Mouse (Mus musculus) kidney, postnatal 14 days (tissue): ENCODE data around the gene Slc7a6.

ENCODE experiments used
- DNase-seq: peaks from one replicate; pipeline ENCODE4 v3.0.0; 2022; ENCODE audit warnings: mixed read lengths

Slc7a6 gene

GRCm38 (mm10) chr8:106168356-106169016, at the start of gene Slc7a6:
Slc7a6 (plus strand) TSS chr8:106168857.
- DNase-seq: peak; percentile 88

GRCm38 (mm10) chr8:106123443-106123842, 45.2 kb upstream of the Slc7a6 start:
- DNase-seq: no peak

GRCm38 (mm10) chr8:106126055-106126454, 42.6 kb upstream of the Slc7a6 start:
- DNase-seq: no peak

GRCm38 (mm10) chr8:106127054-106127453, 41.6 kb upstream of the Slc7a6 start:
- no peak for DNase-seq

GRCm38 (mm10) chr8:106127882-106128410, 40.7 kb upstream of the Slc7a6 start:
- no peak for DNase-seq

GRCm38 (mm10) chr8:106129232-106129930, 39.3 kb upstream of the Slc7a6 start:
- no peak for DNase-seq

GRCm38 (mm10) chr8:106129997-106130396, 38.7 kb upstream of the Slc7a6 start:
- no peak for DNase-seq

- DNase-seq: no peak
Observed at GRCm38 (mm10) chr8:106130505-106130904, 38.2 kb upstream of the Slc7a6 start.

GRCm38 (mm10) chr8:106131021-106131420, 37.6 kb upstream of the Slc7a6 start:
- no peak for DNase-seq

- DNase-seq: no peak
Observed at GRCm38 (mm10) chr8:106131488-106132222, 37.0 kb upstream of the Slc7a6 start.

- no peak for DNase-seq
Observed at GRCm38 (mm10) chr8:106132356-106132755, 36.3 kb upstream of the Slc7a6 start.

GRCm38 (mm10) chr8:106133526-106133925, 35.1 kb upstream of the Slc7a6 start:
- no peak for DNase-seq

GRCm38 (mm10) chr8:106133946-106134345, 34.7 kb upstream of the Slc7a6 start:
- DNase-seq: no peak

- DNase-seq: peak; percentile 94
Observed at GRCm38 (mm10) chr8:106134751-106135571, 33.7 kb upstream of the Slc7a6 start.

- DNase-seq: peak; percentile 68
Observed at GRCm38 (mm10) chr8:106135672-106136071, 33.0 kb upstream of the Slc7a6 start.

- DNase-seq: peak; percentile 94
Observed at GRCm38 (mm10) chr8:106136156-106137130, 32.2 kb upstream of the Slc7a6 start, which contains the start of gene Esrp2. Esrp2 (minus strand) TSS chr8:106136974.

GRCm38 (mm10) chr8:106137218-106137905, 31.3 kb upstream of the Slc7a6 start:
- DNase-seq: no peak

GRCm38 (mm10) chr8:106137906-106138477, 30.7 kb upstream of the Slc7a6 start:
- peak; percentile 83 for DNase-seq

- DNase-seq: no peak
Observed at GRCm38 (mm10) chr8:106138616-106139015, 30.0 kb upstream of the Slc7a6 start.

GRCm38 (mm10) chr8:106140191-106140590, 28.5 kb upstream of the Slc7a6 start:
- DNase-seq: no peak
